Mouse (Mus musculus): ENCODE measurements at regions not wholly inside any gene's neighbourhood (a gene's known extent, or its start where the extent isn't known, plus 50 kb on each side); places are given as distances from the start of the nearest gene placed in this dataset.

DNA sequence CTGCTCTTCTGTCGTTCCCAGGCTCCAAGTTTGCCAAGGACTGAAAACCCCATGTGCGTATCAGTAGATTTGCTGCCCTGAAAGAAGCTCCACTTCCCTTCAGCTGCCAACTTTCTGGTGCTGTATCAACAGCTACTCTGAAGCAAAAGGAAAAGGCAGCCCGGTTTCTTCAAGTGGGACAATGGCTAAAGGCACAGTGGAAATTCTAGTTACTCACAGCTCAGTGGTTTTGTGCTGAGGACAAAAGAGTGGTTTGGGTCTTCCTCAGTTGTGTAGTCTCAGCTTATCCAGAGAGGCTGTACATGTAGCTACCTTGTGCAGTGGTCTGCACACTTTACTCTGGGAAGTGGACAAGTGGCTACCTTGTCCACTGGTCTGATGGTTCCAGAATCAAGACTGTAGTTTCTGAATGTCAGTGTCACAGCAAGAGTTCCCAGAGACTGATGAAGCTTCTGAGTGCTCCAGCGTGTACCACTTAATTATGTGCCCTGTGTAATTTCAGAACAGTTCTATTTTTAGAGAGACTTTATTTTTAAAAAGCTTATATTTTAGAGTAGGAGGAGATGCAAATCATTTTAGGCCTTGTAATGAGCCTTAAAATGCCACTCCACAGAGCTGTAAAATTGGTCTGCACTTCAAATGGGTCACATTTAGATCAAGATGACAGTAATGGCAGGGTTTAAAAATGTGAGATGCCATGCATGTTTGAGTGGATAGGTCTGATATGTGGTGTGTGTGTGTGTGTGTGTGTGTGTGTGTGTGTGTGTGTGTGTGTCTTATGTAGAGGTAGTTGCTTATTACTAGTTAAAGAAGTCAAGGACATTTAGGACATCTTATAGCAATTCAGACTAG lies 52.4 kb upstream of the Plppr4 start:
- H3K4me1 ChIP-seq (ENCODE audit: control insufficient read depth in 1 of 2, insufficient read depth in 2 of 2), result peaks cover 0 to 5% of the 10 kb centered on the region in 2 experiments; a peak in 1 of 4 replicates
- TF ChIP-seq MEF2A (IDR thresholded peaks at IDR 0.05; ENCODE audit: borderline replicate concordance, low read depth, low read length) (no peak), CHD1 (IDR thresholded peaks at IDR 0.05; ENCODE audit: low read depth, low read length) (no peak), RAD21 (IDR thresholded peaks at IDR 0.05; ENCODE audit: low read depth, low read length) (no peak), BHLHE40 (IDR thresholded peaks at IDR 0.05; ENCODE audit: low read depth, low read length) (no peak), ZMIZ1 (IDR thresholded peaks at IDR 0.05; ENCODE audit: low read depth, low read length) (no peak), JUND (conservative IDR thresholded peaks at IDR 0.05; ENCODE audit: low read depth, low read length) (no peak), EP300 (IDR thresholded peaks at IDR 0.05; ENCODE audit: low read length) (no peak), USF1 (IDR thresholded peaks at IDR 0.05; ENCODE audit: low read depth, low read length) (no peak), PAX5 (IDR thresholded peaks at IDR 0.05; ENCODE audit: low read length) (no peak), SMC3 (IDR thresholded peaks at IDR 0.05; ENCODE audit: low read depth, low read length) (no peak), CHD2 (IDR thresholded peaks at IDR 0.05; ENCODE audit: low read length) (no peak), ZKSCAN1 (IDR thresholded peaks at IDR 0.05; ENCODE audit: borderline replicate concordance, low read depth, low read length) (no peak), NRF1 (IDR thresholded peaks at IDR 0.05; ENCODE audit: low read depth, low read length) (no peak), TCF12 (IDR thresholded peaks at IDR 0.05; ENCODE audit: low read depth, low read length) (no peak), E2F4 (IDR thresholded peaks at IDR 0.05; ENCODE audit: insufficient replicate concordance, low read depth, low read length) (no peak), CTCF (conservative IDR thresholded peaks at IDR 0.05 in 1 of 2, IDR thresholded peaks at IDR 0.05 in 1 of 2; ENCODE audit: low read depth in 2 of 2, low read length in 2 of 2) (no peak), ETS1 (conservative IDR thresholded peaks at IDR 0.05; ENCODE audit: low read depth, low read length) (no peak), ELF1 (IDR thresholded peaks at IDR 0.05; ENCODE audit: low read depth, low read length) (no peak), RCOR1 (conservative IDR thresholded peaks at IDR 0.05; ENCODE audit: low read depth, low read length) (no peak), USF2 (conservative IDR thresholded peaks at IDR 0.05; ENCODE audit: low read depth, low read length) (no peak)
- H3K27me3 ChIP-seq (replicated peaks), result no peaks in the 10 kb centered on the region
- H3K79me2 ChIP-seq (replicated peaks; ENCODE audit: control insufficient read depth, extremely low read depth, insufficient read depth, poor library complexity, severe bottlenecking), result no peaks in the 10 kb centered on the region
- dilution Hi-C loops (cut with MboI; ENCODE audit: extremely low pct_ligation_motif_present, extremely low pct_unique_long_range_greater_than_20kb, low sequenced_read_pairs) (no loop called here), in situ Hi-C loops (cut with MboI; ENCODE audit: low pct_ligation_motif_present, low pct_unique_long_range_greater_than_20kb, low sequenced_read_pairs) (no loop called here)
- H3K36me3 ChIP-seq (replicated peaks in 1 of 2; ENCODE audit: control insufficient read depth in 1 of 2, insufficient read depth in 1 of 2, low read length in 1 of 2), result no peaks in the 10 kb centered on the region
- DNase-seq (ENCODE audit: extremely low read depth), result no peak
- H3K4me2 ChIP-seq (ENCODE audit: insufficient read depth, low read depth, poor library complexity, severe bottlenecking), result no peak overlapping the region
- H3K27ac ChIP-seq (ENCODE audit: insufficient read depth, low read depth), result no peak overlapping the region
- no peak overlapping the region for H3K9ac ChIP-seq (ENCODE audit: insufficient read depth, low read depth)
- no peaks in the 10 kb centered on the region for H3K9me3 ChIP-seq (replicated peaks; ENCODE audit: low read length)
- H3K4me3 ChIP-seq (replicated peaks in 1 of 3; ENCODE audit: low read depth in 2 of 3, low read length in 2 of 3, poor library complexity in 1 of 3), result no peak overlapping the region

Data from CH12.LX (cell line).